25 mouse cellular contexts compared by ENCODE assay signal in the genomic region with DNA sequence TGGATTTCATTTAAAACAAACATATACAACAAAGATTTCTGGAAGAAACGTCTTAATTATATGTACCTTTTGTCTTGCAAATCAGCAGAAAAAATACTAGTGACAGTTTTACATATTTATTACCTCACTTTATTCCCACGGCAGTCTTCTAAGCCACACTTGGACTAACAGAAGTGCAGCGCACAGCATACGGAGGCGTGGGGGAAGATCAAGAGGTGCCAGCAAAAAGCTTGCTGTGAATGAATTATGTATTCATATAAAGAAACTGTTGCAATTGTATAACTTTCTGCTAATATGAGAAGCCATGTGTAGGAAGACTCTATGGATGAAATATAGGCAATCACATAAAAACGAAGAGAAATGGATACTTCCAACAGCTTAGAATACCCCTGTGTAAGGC.
"Had no signal": no experiment of that assay in that cellular context is flagged by ENCODE, and none has a peak within 500 bp of the region (broad histone marks: within the 10 kb centered on the region; RNA-seq: fewer than 3 reads in every experiment).

No protein-coding gene starts in this region.

- H3K4me2 ChIP-seq: heart, embryonic 12.5 days; hindbrain, embryonic 12.5 days; hindbrain, embryonic 14.5 days; intestine, embryonic 15.5 days; kidney, embryonic 15.5 days; limb, embryonic 13.5 days; limb, embryonic 15.5 days; liver, embryonic 12.5 days had no signal

- H3K27me3 ChIP-seq: heart, embryonic 12.5 days; hindbrain, embryonic 12.5 days; intestine, embryonic 15.5 days; kidney, embryonic 15.5 days; limb, embryonic 13.5 days; limb, embryonic 15.5 days; liver, embryonic 12.5 days had no signal

- H3K4me3 ChIP-seq: gastrocnemius, adult 2 months; heart, embryonic 10.5 days; heart, embryonic 12.5 days; hindbrain, embryonic 10.5 days; hindbrain, embryonic 12.5 days; intestine, embryonic 15.5 days; kidney, embryonic 15.5 days; limb, embryonic 13.5 days; limb, embryonic 15.5 days; liver, embryonic 12.5 days had no signal

- ATAC-seq: inflammation-experienced regulatory T-cells, adult 6 months; intestine, embryonic 15.5 days; intestine, postnatal 0 days; liver, embryonic 12.5 days had no signal

- H3K9me3 ChIP-seq: heart, embryonic 10.5 days; heart, embryonic 12.5 days; hindbrain, embryonic 10.5 days; hindbrain, embryonic 12.5 days; intestine, embryonic 15.5 days; kidney, embryonic 15.5 days; limb, embryonic 13.5 days; limb, embryonic 15.5 days; liver, embryonic 12.5 days had no signal

- DNase-seq: gastrocnemius, adult 2 months; gastrocnemius, postnatal 10 days; gastrocnemius, postnatal 25 days; heart, adult 18-20 months; heart, postnatal 10 days; heart, postnatal 4 days; kidney, adult 18-20 months; kidney, adult 9 months; kidney, postnatal 14 days; kidney, postnatal 36 days; left cerebral cortex, postnatal 4 days had no signal

- H3K27ac ChIP-seq: gastrocnemius, adult 2 months; heart, embryonic 10.5 days; hindbrain, embryonic 10.5 days; hindbrain, embryonic 12.5 days; hindbrain, embryonic 14.5 days; intestine, embryonic 15.5 days; kidney, embryonic 15.5 days; kidney, postnatal 0 days; limb, embryonic 13.5 days; limb, embryonic 15.5 days; liver, embryonic 12.5 days; liver, embryonic 14.5 days had no signal

- H3K36me3 ChIP-seq: heart, embryonic 12.5 days; hindbrain, embryonic 10.5 days; hindbrain, embryonic 12.5 days; intestine, embryonic 15.5 days; kidney, embryonic 15.5 days; limb, embryonic 13.5 days; limb, embryonic 15.5 days; liver, embryonic 12.5 days had no signal

- H3K9ac ChIP-seq: heart, embryonic 12.5 days; hindbrain, embryonic 12.5 days; hindbrain, embryonic 14.5 days; intestine, embryonic 15.5 days; kidney, embryonic 15.5 days; limb, embryonic 13.5 days; limb, embryonic 15.5 days; liver, embryonic 12.5 days; liver, embryonic 14.5 days had no signal
